In genomic region chr15:97839991-97840455, GRCm38 (mm10) we compare ENCODE assay signal across 8 mouse cellular contexts. TPM values are rescaled to one million over a fixed set of nuclear protein-coding genes. Genes with fewer than 3 reads are reported as not detected.
DNase-seq lines count a peak whose midpoint lies in the region; ATAC-seq lines count a peak whose summit lies in the region.

No protein-coding gene starts in this region.

- H3K4me2 ChIP-seq in midbrain, embryonic 16.5 days (ENCODE audit: low read length): no peak overlapping the region
- no peak overlapping the region for H3K4me2 ChIP-seq in hindbrain, embryonic 12.5 days (replicated peaks)
- no peak overlapping the region for H3K4me2 ChIP-seq in limb, embryonic 15.5 days

- H3K36me3 ChIP-seq in midbrain, embryonic 10.5 days: no peaks in the 10 kb centered on the region
- no peaks in the 10 kb centered on the region for H3K36me3 ChIP-seq in midbrain, embryonic 16.5 days (ENCODE audit: control insufficient read depth, insufficient read depth, low read length)
- H3K36me3 ChIP-seq in hindbrain, embryonic 12.5 days: no peaks in the 10 kb centered on the region
- H3K36me3 ChIP-seq in limb, embryonic 15.5 days: no peaks in the 10 kb centered on the region

- peaks cover 36% of the 10 kb centered on the region for H3K4me1 ChIP-seq in midbrain, embryonic 10.5 days
- H3K4me1 ChIP-seq in midbrain, embryonic 16.5 days (ENCODE audit: control insufficient read depth, insufficient read depth, low read length): peaks cover 8% of the 10 kb centered on the region
- peaks cover 17% of the 10 kb centered on the region for H3K4me1 ChIP-seq in hindbrain, embryonic 12.5 days
- peaks cover 47% of the 10 kb centered on the region for H3K4me1 ChIP-seq in limb, embryonic 15.5 days

- H3K9ac ChIP-seq in midbrain, embryonic 16.5 days (ENCODE audit: low read depth, low read length): no peak overlapping the region
- H3K9ac ChIP-seq in hindbrain, embryonic 12.5 days: no peak overlapping the region
- H3K9ac ChIP-seq in limb, embryonic 15.5 days: no peak overlapping the region

- no peak for ATAC-seq in midbrain, embryonic 16.5 days
- peak; percentile 82 for ATAC-seq in erythroid progenitor cell, adult 5-6 weeks (replicated peaks; ENCODE audit: low FRiP score, poor library complexity, severe bottlenecking)
- no peak for ATAC-seq in hindbrain, embryonic 12.5 days (ENCODE audit: low FRiP score)
- 0 out of 2 replicates have a peak, but pooled peaks have one; percentile 62 for ATAC-seq in limb, embryonic 15.5 days (ENCODE audit: insufficient number of reproducible peaks, low FRiP score, low TSS enrichment, low read depth)

- H3K9me3 ChIP-seq in midbrain, embryonic 10.5 days (replicated peaks): no peaks in the 10 kb centered on the region
- no peaks in the 10 kb centered on the region for H3K9me3 ChIP-seq in midbrain, embryonic 16.5 days (replicated peaks; ENCODE audit: control insufficient read depth, low read length, poor library complexity, severe bottlenecking)
- no peaks in the 10 kb centered on the region for H3K9me3 ChIP-seq in hindbrain, embryonic 12.5 days (replicated peaks)
- H3K9me3 ChIP-seq in limb, embryonic 15.5 days: no peaks in the 10 kb centered on the region

- peaks cover 7% of the 10 kb centered on the region; the same call in 1 of the 2 replicates for H3K27me3 ChIP-seq in midbrain, embryonic 10.5 days (ENCODE audit: low read depth, poor library complexity, severe bottlenecking)
- no peaks in the 10 kb centered on the region for H3K27me3 ChIP-seq in midbrain, embryonic 16.5 days (ENCODE audit: control insufficient read depth, insufficient read depth, low read depth, low read length)
- H3K27me3 ChIP-seq in hindbrain, embryonic 12.5 days: no peaks in the 10 kb centered on the region
- no peaks in the 10 kb centered on the region for H3K27me3 ChIP-seq in limb, embryonic 15.5 days

- no peak overlapping the region for H3K4me3 ChIP-seq in midbrain, embryonic 10.5 days
- H3K4me3 ChIP-seq in midbrain, embryonic 16.5 days (ENCODE audit: low read depth, low read length): no peak overlapping the region
- H3K4me3 ChIP-seq in hindbrain, embryonic 12.5 days: no peak overlapping the region
- H3K4me3 ChIP-seq in limb, embryonic 15.5 days: no peak overlapping the region

- H3K27ac ChIP-seq in midbrain, embryonic 10.5 days (replicated peaks): 0 out of 2 replicates have a peak overlapping the region, but pooled peaks have one; percentile 38
- no peak overlapping the region for H3K27ac ChIP-seq in midbrain, embryonic 16.5 days (ENCODE audit: low read length)
- 0 out of 2 replicates have a peak overlapping the region, but pooled peaks have one; percentile 5 for H3K27ac ChIP-seq in hindbrain, embryonic 12.5 days
- peak overlapping the region; percentile 71 for H3K27ac ChIP-seq in limb, embryonic 15.5 days

- peak; percentile 33 for DNase-seq in midbrain, embryonic 10.5 days (ENCODE audit: low spot score)
- DNase-seq in ovary, postnatal 14 days (ENCODE audit: low spot score): peak; percentile 62
- DNase-seq in layer of hippocampus, postnatal 10 days (ENCODE audit: low spot score in 2 of 2): no peak
- DNase-seq in layer of hippocampus, adult 9-11 months: no peak

- 40% methylated on average over 3 of the region's 3 CpGs for WGBS in midbrain, embryonic 10.5 days
- 51% methylated on average over 3 of the region's 3 CpGs for WGBS in midbrain, embryonic 16.5 days
- WGBS in hindbrain, embryonic 12.5 days: 46% methylated on average over 3 of the region's 3 CpGs
- 11% methylated on average over 3 of the region's 3 CpGs for WGBS in limb, embryonic 15.5 days

RNA-seq across cellular contexts. Expression of gene Hdac7, which starts 4.3 kb away (rescaled TPM):
- polyA plus RNA-seq in midbrain, embryonic 10.5 days (2016; fragmentation: Nextera tagmentation; extraction: Ambion mirVana): 23.9 and 24.7 TPM in 2 replicates
- 28.6 and 31.5 TPM in 2 replicates for polyA plus RNA-seq in midbrain, embryonic 16.5 days (2015; fragmentation: Nextera tagmentation; extraction: Ambion mirVana)
- 15.1 and 26.8 TPM in 2 replicates for total RNA-seq in erythroid progenitor cell, adult 5-6 weeks (2015; ENCODE audit: low replicate concordance)
- total RNA-seq in erythroid progenitor cell, adult 5-6 weeks (2017; ENCODE audit: low replicate concordance): 2.4 and 9.8 TPM in 2 replicates
- 26.7 and 29.1 TPM in 2 replicates for polyA plus RNA-seq in hindbrain, embryonic 12.5 days (2016; fragmentation: Nextera tagmentation; extraction: Ambion mirVana)
- 33.5 and 34.1 TPM in 2 replicates for polyA plus RNA-seq in limb, embryonic 15.5 days (2015; fragmentation: Nextera tagmentation; extraction: Ambion mirVana)
- 10 to 100 TPM; 29.1 to 32.0 TPM for total RNA-seq in layer of hippocampus, postnatal 10 days (2021)

Comparison
In these comparisons a context has a peak if more than half of its experiments do, and no peak if none do; other contexts are left out.
1. DNase-seq: peak in midbrain, embryonic 10.5 days (single experiment) and ovary, postnatal 14 days (single experiment); none in layer of hippocampus, postnatal 10 days (0 of 2) and layer of hippocampus, adult 9-11 months (single experiment).
2. ATAC-seq: peak in erythroid progenitor cell, adult 5-6 weeks (single experiment) and limb, embryonic 15.5 days (single experiment); none in midbrain, embryonic 16.5 days (single experiment) and hindbrain, embryonic 12.5 days (single experiment).